Mouse (Mus musculus) intestine, embryonic 14.5 days (tissue): ENCODE data around the gene Gmeb1. TPM values are rescaled to one million over a fixed set of nuclear protein-coding genes. Genes with fewer than 3 reads are reported as not detected.
A peak's percentile ranks its signal among the peaks of the same experiment; 100 is the strongest.
"Not testable (repeated sequence)": the region's sequence is repeated elsewhere in the genome, so short reads cannot be mapped to it uniquely, and the experiment has no call there.

Source experiments
- ATAC-seq: fragments of 200-750 bp; cut with Nextera tagmentation; replicated peaks from 2 replicates; pipeline ENCODE4 v1.8.0; 2017; ENCODE audit warnings: low read depth, moderate number of reproducible peaks, moderate TSS enrichment, moderate library complexity; ENCODE audit not compliant: low FRiP score, low TSS enrichment
- DNase-seq: peaks from one replicate; pipeline ENCODE4 v3.0.0-alpha.2; 2018; ENCODE audit warnings: low spot score
- H3K27ac ChIP-seq: fragments of 300-500 bp; sonication (generic); 2 replicates; pipeline ENCODE4 v1.5.1; 2014; ENCODE audit warnings: low read depth, mild to moderate bottlenecking, control low read depth
- H3K27me3 ChIP-seq: fragments of 300-500 bp; sonication (generic); replicated peaks from 2 replicates; pipeline ENCODE4 v1.6.1; 2014; ENCODE audit warnings: low read length, control low read depth; ENCODE audit not compliant: control insufficient read depth, insufficient read depth
- H3K36me3 ChIP-seq: fragments of 300-500 bp; sonication (generic); 2 replicates; pipeline ENCODE4 v1.6.1; 2014; ENCODE audit warnings: low read length, control low read depth; ENCODE audit not compliant: control insufficient read depth, insufficient read depth
- H3K4me1 ChIP-seq: fragments of 300-500 bp; sonication (generic); replicated peaks from 2 replicates; pipeline ENCODE4 v1.6.1; 2014; ENCODE audit warnings: low read length, control low read depth, mixed read lengths; ENCODE audit not compliant: control insufficient read depth, insufficient read depth
- H3K4me2 ChIP-seq: fragments of 300-500 bp; sonication (generic); 2 replicates; pipeline ENCODE4 v1.6.1; 2014; ENCODE audit warnings: low read length
- H3K4me3 ChIP-seq: fragments of 300-500 bp; sonication (generic); 2 replicates; pipeline ENCODE4 v1.5.1; 2014; ENCODE audit warnings: low read depth, low read length, control low read depth, mixed read lengths
- H3K9ac ChIP-seq: fragments of 300-500 bp; sonication (generic); 2 replicates; pipeline ENCODE4 v1.6.1; 2014; ENCODE audit warnings: mild to moderate bottlenecking, low read length
- H3K9me3 ChIP-seq: fragments of 300-500 bp; sonication (generic); 2 replicates; pipeline ENCODE4 v1.6.1; 2016; ENCODE audit warnings: low read length, control low read depth; ENCODE audit not compliant: control insufficient read depth
- WGBS: fragments of 180-500 bp; shearing (Covaris S2); extraction: QIAGEN DNeasy Blood & Tissue Kit; methylation state at CpG from one replicate; pipeline ENCODE4 v1.1.7; 2014; 5-methylcytosine and 5-hydroxymethylcytosine counted together
- polyA plus RNA-seq: library from polyadenylated mRNA; unstranded; fragments of >200 nt; fragmentation: Nextera tagmentation; extraction: Ambion mirVana; gene quantifications from 2 replicates; pipeline ENCODE4 v1.2.1, GENCODE M21; 2014

Gene Gmeb1
- 31.6 and 36.0 TPM in 2 replicates for polyA plus RNA-seq

DNA sequence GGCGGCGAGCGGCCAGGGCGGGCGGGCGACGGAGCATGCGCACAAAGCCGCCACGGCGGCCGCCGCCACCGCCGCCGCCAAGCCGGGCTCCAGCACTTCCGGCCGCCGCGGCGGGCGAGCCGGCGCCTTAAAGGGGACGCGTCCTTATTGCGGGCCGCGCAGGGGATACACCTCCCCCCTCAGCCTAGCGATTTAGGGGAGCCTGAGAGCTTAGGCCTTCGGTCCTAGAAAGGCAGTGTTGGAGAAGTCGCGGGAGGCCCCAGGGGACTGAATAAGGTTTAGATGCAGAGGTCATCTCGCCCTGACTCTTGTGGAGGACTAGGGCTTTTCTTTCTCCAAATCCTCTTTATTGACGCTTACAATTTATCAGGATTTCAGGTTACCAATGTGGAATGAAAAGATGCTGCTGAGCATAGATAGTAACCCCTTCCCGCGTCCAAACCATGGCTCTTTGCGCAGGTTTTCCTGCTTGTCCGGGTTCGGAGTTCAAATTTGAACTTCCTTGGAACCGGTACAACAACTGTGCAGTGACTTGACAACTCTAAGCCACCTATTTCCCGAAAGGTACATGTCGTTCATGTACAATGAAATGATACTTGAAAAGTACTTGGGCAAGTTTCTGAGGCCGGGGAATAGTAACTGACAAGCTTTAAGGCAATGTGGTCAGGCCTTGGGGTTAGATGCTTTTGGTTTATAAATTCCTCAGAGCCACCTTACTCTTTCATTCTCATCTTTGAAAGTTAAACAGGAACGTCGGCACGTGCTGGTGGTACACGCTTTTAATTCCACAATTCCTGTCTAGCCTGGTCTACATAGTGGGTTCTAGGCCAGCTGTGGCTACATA, at the start of gene Gmeb1:
Gene Gmeb1, minus strand, starts transcription at position 89 of the 844 bp plus-strand sequence.
- peak within 1 kb of the TSS; percentile 94 for H3K4me2 ChIP-seq
- ATAC-seq (peak; percentile 89), DNase-seq (peak; percentile 80)
- H3K27me3 ChIP-seq, result no peaks in the 10 kb centered on the region
- WGBS, result 11% methylated on average over 47 of the region's 49 CpGs
- H3K4me1 ChIP-seq, result peaks cover 4% of the 10 kb centered on the region; the same call in 1 of the 2 replicates
- H3K9ac ChIP-seq, result peak within 1 kb of the TSS; percentile 92
- H3K9me3 ChIP-seq, result no peaks in the 10 kb centered on the region
- H3K36me3 ChIP-seq, result no peaks in the 10 kb centered on the region
- peak within 1 kb of the TSS; percentile 79 for H3K4me3 ChIP-seq
- peak within 1 kb of the TSS; percentile 93 for H3K27ac ChIP-seq

DNA sequence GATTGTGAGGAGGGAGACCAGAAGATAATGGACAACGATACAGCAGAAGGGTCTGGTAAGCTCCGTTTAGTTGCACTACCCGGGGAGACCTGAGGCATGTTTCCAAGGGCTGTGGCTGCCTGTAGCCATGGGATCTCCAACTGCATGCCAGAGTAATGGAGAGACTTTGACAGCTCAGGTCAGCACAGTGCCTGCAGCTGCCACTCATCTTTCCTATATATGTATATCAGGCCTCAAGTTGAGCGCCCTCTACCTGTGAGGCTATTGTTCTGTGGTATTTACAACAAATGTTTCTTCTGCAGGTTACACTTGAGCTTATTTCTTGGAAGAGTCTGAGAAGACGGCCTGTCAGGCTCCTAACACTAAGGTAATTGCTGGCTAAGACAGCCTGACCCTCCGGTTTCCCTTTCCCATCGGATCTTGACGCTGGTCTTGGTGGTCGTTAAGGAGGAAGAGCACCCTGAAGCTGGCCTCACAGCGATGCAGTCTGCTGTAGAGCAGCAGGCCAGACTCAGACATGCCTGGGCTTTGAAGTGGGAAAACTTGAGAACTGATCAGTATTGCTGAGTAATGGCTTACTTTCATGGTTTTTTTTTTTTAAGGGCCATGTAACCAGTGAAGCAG, 48.6 kb upstream of the Gmeb1 start:
- ATAC-seq (no peak; the same call in 1 of the 2 replicates), DNase-seq (no peak)
- Histone ChIP-seq H3K9ac (peak overlapping the region; percentile 96), H3K4me1 (peaks cover 8% of the 10 kb centered on the region; the same call in 1 of the 2 replicates), H3K36me3 (peaks cover 45% of the 10 kb centered on the region), H3K9me3 (no peaks in the 10 kb centered on the region), H3K27ac (0 out of 2 replicates have a peak overlapping the region, but pooled peaks have one; percentile 88), H3K4me2 (peak overlapping the region; percentile 91), H3K4me3 (peak overlapping the region; percentile 87), H3K27me3 (no peaks in the 10 kb centered on the region)
- 30% methylated on average over 10 of the region's 10 CpGs for WGBS

GRCm38 (mm10) chr4:132309140-132309848, 47.9 kb upstream of the Gmeb1 start:
- WGBS, result under 1% methylated on average over 15 of the region's 15 CpGs
- no peaks in the 10 kb centered on the region for H3K27me3 ChIP-seq
- peak overlapping the region; percentile 88 for H3K27ac ChIP-seq
- H3K4me2 ChIP-seq, result peak overlapping the region; percentile 91
- peaks cover 45% of the 10 kb centered on the region for H3K36me3 ChIP-seq
- peak overlapping the region; percentile 96 for H3K9ac ChIP-seq
- ATAC-seq, result no peak
- H3K4me1 ChIP-seq, result peaks cover 8% of the 10 kb centered on the region; the same call in 1 of the 2 replicates
- DNase-seq, result no peak
- peak overlapping the region; percentile 87 for H3K4me3 ChIP-seq
- H3K9me3 ChIP-seq, result no peaks in the 10 kb centered on the region

DNA sequence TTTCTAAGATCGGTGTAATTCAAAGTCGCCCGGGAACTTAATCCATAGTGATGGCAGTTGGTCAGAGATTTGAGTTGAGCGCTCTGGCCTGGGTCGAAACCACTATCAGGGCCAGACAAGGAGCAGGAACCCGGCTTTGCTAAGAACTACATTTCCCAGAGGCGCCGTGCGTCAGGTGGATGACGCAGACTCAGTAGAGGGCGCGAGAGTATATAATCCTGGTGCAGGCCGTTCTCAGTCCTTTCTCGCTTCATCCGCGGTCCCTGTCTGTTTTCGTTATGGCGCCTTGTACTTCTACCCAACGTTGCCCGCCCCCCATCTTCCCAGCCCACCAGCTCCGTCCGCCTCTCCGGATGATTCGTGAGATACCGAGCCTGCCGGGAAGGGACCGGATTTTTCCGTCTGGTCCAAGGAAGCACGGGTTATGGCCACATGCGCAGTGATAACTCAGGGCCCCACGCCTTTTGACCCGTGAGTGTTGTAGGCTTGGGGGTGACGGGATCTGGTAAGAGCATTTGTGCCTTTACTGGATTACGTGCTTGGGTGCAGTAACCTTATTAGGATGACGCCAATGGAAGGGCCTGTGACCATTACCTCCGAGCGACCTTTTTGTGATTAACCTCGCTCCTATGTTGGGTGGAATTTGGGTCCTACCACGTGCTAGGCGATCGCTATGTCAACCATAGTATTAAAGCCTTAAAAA, 47.2 kb upstream of the Gmeb1 start:
- under 1% methylated on average over 41 of the region's 41 CpGs for WGBS
- DNase-seq (peak; percentile 95), ATAC-seq (peak; percentile 87)
- Histone ChIP-seq H3K27me3 (no peaks in the 10 kb centered on the region), H3K4me3 (peak overlapping the region; percentile 87), H3K9ac (peak overlapping the region; percentile 96), H3K27ac (peak overlapping the region; percentile 88), H3K9me3 (no peaks in the 10 kb centered on the region), H3K4me1 (peaks cover 8% of the 10 kb centered on the region; the same call in 1 of the 2 replicates), H3K4me2 (peak overlapping the region; percentile 91), H3K36me3 (peaks cover 38% of the 10 kb centered on the region)

GRCm38 (mm10) chr4:132306004-132306403, 44.6 kb upstream of the Gmeb1 start:
- ATAC-seq, result no peak
- Histone ChIP-seq H3K4me2 (no peak overlapping the region), H3K27ac (no peak overlapping the region), H3K27me3 (no peaks in the 10 kb centered on the region), H3K9ac (no peak overlapping the region), H3K4me1 (peaks cover 8% of the 10 kb centered on the region; the same call in 1 of the 2 replicates), H3K4me3 (no peak overlapping the region), H3K9me3 (no peaks in the 10 kb centered on the region), H3K36me3 (peaks cover 15% of the 10 kb centered on the region)
- DNase-seq, result no peak
- 81% methylated on average over 6 of the region's 6 CpGs for WGBS

DNA sequence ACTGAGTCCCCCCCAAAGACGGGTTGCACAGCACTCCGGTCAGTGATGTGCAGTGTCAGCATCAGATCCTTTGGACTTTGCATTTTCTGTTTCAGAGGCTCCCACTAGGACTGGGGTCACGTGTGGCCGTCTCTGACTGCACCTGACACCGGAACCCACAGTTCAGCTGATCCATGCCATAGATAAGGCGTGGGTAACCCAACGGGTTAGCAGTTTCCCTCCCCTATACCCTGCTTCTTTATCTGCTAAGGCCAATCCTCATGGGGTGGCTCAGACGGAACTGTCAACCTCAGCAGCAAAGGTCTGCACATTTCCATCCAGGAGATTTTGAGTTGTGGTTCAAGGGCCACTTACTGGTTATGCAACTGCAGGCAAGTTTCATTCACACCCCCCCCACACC, 43.9 kb upstream of the Gmeb1 start:
- 85% methylated on average over 8 of the region's 8 CpGs for WGBS
- DNase-seq (no peak), ATAC-seq (no peak)
- peaks cover 8% of the 10 kb centered on the region for H3K36me3 ChIP-seq
- H3K9ac ChIP-seq, result no peak overlapping the region
- H3K27me3 ChIP-seq, result no peaks in the 10 kb centered on the region
- H3K4me2 ChIP-seq, result no peak overlapping the region
- no peak overlapping the region for H3K4me3 ChIP-seq
- peaks cover 8% of the 10 kb centered on the region; the same call in 1 of the 2 replicates for H3K4me1 ChIP-seq
- no peaks in the 10 kb centered on the region for H3K9me3 ChIP-seq
- no peak overlapping the region for H3K27ac ChIP-seq

GRCm38 (mm10) chr4:132303484-132303883, 42.1 kb upstream of the Gmeb1 start:
- Histone ChIP-seq H3K4me3 (peak overlapping the region; percentile 45), H3K9ac (peak overlapping the region; percentile 48; the same call in 1 of the 2 replicates), H3K27ac (peak overlapping the region; percentile 16; the same call in 1 of the 2 replicates), H3K4me2 (peak overlapping the region; percentile 68)
- ATAC-seq, H3K36me3 ChIP-seq, H3K9me3 ChIP-seq, DNase-seq, H3K4me1 ChIP-seq, H3K27me3 ChIP-seq: not testable (repeated sequence)
- 36% methylated on average over 6 of the region's 6 CpGs for WGBS
